Mouse (Mus musculus) testis, postnatal 10 days (tissue): ENCODE results near the gene Sprtn.

Experiments
- DNase-seq: peaks from one replicate; pipeline ENCODE4 v3.0.0; 2021; ENCODE audit warnings: low spot score

Sprtn gene

DNA sequence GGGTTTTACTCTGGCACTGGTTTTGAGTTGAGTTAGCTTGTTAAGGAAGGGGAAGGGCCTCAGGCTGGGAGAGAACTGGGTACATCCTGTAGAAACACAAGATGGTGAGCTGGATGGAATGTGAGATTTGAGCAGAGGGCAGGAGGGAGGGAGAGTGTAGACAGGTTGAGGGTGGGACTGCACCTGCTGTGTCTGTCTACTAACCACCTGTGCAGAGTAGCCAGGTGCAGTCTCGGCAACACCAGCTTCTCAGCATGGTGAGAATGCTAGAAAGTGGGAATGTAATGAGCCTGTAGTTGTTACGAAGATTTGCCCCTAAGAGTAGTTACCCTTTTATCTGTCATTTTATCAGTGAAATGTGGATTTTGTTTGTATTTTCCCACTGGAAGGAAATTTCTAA is 7.8 kb downstream of the Sprtn start:
- DNase-seq: no peak

DNA sequence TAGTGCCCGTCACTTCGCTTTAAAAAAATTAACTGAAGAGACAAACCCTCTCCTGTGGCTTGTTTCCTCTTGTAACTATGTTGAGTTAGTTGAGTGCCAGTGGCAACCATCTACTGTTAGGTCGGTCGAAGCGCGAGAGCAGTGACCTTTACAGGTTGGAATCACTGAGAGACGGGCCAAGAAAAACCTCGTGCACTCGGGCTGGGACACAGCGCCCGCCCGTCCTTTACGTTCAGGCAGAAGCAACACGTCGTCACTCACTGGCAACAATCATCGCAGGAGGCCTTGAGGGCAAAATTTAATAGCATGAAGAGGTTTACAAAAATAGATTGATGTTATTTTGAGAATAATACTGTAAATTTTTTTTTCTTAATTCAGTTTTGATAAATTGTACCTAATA is 12.2 kb downstream of the Sprtn start:
- DNase-seq: no peak

DNA sequence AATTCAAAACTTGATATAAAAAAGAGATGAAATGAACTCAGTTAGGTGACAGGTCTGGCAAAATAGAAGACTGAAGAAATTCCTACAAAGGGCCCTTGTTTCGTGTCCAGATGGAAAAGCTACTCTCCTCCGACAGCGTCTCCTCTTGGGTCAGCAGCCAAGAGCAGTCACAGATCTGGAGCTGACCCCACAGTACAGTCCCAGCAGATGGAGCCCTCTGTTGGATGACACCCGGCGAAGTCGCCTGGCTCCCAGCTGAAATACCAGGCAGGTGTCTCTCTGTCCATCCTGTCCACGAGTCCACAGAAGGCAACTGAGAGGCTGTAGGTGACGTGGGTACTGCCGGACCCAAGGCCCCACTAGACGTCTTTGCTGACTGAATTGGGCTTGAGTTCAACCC is 12.7 kb downstream of the Sprtn start:
- DNase-seq: no peak

DNA sequence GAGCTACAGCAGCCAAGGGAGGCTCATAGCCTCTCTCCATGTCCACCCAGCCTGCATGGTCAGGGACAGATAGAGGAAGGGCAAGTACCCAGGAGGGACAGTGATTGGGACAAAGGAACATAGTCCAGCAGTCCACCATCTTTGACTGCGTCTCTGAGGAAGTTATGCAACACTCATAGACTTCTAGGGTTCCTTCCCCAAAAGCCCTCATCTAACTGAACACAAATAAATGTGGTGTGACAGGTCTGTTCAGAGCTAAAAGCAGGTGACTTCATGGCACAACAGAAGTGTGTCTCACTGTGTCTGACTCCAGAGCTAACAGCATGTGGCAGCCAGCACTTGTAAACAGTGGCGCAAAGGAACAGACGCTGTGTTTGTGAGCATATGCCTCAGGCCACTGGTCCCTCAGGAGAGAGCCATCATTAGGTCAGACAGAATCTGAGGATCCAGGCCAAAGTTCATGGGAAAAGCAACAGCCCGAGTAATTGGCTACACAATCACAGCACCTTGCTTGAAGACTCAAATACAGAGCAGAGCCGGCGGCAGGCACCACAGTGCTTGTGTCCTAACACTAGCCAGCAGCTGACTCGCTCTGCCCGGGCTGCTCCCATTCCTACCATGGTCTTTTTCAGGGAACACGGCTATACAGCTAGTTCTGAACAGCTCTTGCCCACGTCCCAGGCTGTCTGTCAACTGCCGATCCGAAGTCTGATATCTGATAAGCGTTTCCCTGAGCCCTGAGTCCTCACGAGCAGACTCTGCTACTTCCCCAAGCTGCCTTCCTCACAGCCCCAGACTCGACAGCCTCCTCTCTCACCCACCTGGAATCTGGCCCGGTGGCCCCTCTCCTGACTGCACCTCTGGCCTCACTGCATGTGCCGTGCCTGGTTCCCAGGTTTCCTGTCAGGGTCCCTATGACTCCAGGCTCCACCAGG is 14.5 kb downstream of the Sprtn start:
- no peak for DNase-seq

DNA sequence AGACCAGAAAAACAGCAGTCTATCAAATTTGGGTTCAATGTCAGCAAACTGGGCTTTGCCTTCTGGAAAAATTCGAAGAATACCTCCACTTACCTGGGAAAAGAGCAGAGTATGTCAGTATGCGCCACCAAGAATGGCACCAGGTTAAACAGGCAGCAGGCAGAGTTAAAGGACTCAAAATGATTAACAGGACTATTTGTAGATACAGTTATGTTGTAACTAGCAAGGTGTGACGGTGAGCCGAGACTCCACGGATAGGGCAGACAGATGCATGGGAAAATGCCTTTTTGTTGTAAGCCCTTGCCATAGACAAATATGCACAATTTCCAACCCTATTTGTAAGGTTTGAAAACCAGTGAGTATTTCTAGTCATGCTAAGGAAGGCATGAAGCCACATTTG is 16.4 kb downstream of the Sprtn start:
- no peak for DNase-seq

DNA sequence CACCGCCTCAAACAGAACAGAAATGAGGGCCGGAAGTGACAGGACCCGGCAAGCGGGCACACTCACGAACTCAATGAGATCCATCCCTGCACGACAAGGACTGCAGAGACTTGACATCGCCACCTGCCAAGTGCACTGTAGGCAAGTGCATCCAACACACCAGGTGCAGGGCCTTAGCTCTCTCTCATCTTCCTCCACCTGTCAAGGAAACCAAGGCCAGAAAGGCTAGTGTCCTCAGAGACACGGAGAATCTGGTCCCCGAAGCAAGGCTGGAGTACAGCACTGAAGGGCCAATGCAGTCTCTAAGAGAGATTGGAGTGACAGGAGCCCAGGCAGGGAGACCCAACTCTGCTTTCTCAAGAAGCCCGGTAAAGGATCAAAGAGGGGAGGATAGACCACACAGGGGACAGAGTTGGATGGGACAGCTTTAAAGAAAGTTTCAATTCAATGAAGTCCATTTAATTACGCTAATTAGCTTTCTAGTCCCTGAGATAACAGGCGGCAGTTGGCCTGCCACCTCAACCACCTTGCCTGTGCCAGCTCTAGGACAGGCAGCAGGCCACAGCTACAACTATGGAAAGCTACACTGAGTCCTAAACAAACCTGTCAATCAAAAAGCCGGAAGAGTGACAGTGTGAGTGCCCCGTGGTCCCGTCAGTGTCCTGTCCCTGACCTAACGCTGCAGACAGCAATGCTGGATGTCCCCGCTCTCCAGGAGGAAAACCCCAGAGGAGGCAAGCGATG is 20.2 kb downstream of the Sprtn start:
- no peak for DNase-seq

DNA sequence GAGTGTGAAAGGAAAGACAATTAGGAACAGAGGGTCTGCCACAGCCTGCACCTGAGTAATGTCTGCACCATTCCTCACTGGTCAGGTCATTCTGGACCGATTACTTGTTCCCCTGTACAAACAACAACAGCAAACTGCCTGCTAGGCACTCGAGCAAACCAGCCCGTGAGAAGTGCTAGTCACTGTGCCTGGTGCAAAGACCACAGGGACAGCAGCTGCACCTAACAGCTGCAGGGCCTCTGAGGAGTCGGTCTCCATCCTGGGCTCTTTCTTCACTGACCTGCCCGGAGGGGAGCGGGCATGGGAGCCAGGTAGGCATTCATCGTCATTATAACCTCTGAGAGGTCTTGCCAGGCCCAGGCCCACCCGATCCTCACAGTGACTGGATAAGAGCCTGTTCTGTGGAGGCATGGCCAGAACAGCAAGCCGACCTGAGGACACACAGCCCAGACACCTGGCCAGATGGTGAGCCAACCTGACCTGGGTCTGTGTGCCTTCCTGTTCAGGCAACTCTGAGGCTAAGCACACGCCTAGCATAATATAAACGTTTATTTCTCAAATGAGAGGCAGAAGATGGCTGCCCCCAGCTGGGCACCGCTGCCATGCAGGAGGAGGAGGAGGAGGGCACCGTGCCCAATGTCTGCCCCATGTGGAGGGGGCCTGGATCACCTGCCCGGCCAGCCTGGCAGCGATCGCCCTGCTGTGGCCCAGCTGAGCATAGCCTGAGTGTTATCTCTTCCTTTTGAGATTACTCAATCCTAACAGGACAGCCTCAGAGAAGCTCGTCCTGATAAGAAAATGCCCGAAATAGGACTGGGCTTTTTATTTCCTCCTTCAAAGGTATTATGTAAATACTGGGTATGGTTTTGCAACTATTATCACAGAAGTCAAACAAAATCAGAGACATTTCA is 23.9 kb downstream of the Sprtn start:
- peak; percentile 68 for DNase-seq

DNA sequence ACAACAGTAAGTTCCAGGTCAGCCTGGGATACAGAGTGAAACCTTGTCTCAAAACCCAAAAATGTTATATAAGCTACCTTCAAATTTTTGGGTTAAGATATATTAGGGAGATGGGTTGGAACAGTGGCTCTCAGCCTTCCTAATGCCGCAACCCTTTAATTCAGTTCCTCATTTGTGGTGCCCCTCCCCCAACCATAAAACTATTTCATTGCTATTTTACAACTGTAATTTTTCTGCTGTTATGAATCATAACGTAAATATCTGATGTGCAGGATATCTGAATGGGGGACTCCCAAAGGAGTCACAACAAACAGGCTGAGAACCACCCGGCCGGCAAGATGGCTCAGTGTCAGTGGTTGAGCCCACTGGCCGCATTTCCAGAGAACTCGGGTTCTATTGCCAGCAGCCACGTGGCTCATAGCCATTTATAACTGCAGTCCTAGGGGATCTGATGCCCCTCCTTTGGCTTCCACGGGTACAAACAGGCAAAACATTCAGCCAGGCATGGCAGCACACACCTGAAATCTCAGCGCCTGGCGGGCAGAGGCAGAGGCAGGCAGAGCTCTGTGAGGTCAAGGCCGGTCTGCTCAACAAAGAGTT is 24.9 kb downstream of the Sprtn start:
- DNase-seq: no peak

DNA sequence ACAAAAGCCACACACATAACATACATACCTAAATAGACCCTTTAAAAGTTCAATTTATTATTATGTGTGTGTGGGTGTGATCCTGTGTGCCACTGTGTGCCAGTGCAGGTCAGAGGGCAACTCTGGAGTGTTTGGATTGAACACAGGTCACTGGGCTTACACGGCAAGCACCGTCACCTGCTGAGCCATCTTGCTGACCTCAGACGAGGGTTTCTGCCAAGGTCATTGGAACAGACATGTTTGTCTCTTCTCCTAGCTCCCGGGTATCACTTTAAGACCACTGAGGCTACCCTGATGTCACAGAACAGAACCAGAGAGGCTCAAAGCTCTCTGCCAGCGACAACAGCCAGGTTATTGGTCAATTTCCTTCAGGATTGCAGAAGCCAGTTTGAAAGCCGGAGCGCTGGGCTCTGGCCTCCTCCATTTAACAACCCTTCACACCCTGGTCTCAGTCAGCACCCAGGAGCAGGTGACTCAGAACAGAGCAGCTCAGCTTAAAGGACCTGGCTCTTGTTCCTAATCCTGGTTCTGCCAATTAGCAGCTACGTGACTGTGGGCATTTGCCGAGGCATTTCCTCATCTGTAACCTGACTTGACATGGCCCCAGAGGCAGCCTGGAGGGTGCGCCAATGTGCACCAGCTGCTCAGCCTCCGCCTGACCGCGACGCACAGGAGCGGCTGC is 26.4 kb downstream of the Sprtn start:
- no peak for DNase-seq

DNA sequence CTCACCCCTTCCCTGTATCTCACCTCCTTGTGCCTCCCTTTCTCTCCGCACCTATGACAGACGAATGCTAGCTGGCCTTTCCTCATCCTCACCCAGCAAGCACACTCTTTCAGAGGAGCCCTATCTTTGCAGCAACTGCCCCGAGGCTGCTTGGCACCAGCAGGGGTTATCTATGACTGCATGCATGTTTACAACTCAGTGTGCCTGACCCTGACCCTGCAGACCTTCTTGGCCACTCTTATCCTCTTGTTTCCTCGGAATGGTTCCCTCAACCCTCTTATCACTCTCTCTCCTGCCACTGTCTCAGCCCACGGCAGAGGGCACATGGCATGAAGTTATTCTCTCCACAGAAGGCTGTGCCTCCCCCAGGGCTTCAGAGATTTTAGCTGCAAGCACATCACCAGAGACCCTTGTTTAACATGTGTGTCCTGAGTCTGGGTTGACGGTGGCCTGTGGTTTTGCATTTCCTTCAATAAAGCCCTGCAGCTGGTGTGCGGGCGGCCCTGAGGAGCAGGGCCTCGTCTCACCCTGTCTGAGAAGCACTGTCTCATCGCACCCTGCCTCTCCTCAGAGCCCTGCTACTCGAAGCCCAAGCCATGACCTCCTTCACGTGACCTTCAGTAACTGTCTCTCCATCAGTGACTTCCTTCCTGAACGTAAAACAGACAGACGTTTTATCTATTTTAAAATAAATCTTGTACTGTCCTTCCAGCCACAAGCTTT is 28.0 kb downstream of the Sprtn start:
- no peak for DNase-seq

DNA sequence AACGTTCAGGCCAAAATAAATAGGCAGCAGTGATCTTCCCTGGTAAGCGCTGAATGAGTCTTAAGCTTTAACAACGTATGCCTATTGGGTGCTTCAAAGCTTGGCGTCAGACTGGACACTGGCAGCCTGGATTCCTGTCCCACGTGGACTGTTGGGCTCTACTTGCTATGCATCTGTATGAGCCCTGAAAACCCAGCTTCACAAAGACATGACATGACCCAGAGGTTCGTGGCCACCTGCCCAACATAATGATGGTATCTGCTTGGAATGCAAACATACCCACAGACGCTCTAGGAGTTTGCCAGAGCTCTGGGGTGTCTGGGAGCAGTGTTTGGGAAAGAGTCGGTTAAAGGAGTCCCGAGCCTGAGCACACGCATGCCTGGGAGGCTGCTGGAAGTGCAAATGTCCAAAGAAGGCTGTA is 28.7 kb downstream of the Sprtn start:
- no peak for DNase-seq

DNA sequence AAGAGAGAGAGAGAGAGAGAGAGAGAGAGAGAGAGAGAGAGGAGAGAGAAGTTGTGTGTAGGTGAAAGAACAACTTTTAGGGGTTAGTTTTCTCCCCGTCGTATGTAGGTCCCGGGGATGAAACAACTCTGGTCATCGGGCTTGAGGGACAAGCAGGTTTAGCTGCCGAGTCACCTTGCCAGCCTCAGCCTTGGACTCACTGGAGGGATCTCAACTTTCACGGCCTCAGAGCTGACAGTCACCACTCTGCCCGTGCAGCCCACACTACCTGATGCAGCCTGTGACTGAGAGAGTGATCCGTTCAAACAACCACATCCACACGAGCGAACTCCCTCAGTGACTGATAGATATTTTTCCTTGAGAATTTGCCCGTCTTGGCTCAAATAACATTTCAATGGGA is 31.3 kb downstream of the Sprtn start:
- no peak for DNase-seq

DNA sequence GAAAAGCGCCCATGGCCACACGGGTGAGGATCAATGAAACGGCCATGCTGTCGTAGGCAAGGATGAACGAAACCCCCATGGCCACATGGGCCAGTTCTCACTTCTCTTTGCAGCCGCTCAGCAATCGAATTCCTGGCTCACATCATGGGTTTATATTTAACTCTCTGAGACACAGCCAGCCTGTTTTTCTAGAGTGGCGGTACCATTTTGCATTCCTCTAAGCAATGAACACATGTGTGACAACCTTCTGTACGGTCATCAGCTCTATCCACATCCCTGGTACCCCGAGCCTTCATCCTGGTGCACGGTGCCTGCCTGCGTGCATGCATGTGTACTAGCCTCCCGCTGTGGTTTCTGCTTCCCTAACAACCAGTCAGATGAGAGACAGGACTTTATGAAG is 32.4 kb downstream of the Sprtn start:
- DNase-seq: no peak

DNA sequence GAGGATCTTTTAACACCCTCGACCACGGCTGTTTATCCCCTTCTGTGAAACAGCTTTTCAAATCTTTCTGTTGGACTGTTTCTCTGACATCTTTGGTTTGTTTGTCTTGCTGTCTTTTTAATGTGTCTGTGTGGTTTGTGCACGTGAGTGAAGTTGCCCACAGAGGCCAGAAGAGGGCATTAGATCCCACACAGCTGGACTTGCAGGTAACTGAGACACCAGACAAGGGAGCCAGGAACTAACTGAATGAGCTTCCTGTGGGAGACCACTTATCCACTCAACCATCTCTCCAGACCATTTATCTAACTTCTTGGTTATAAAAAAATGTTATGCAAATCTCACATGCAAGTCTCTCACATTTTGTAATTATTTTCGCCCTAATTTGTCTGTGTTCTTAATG is 33.0 kb downstream of the Sprtn start:
- no peak for DNase-seq

DNA sequence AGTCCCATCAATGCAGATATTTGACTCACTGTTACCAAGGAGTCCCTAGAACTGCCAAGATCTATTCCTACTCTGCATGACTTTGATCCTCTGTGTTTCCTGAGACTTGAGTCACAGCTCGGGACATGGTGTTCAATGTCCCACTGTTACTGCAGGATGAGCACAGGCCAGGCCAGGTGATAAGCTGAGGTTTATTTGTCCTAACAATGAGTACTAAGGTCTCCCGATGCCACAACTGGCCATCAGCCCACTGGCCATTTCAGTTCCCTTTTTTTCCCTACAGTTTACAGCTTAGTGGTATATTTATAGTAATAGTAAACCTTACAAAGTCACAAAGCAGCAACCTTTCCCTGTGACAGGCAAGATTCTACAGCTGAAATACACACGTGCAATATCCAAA is 34.7 kb downstream of the Sprtn start:
- DNase-seq: no peak

DNA sequence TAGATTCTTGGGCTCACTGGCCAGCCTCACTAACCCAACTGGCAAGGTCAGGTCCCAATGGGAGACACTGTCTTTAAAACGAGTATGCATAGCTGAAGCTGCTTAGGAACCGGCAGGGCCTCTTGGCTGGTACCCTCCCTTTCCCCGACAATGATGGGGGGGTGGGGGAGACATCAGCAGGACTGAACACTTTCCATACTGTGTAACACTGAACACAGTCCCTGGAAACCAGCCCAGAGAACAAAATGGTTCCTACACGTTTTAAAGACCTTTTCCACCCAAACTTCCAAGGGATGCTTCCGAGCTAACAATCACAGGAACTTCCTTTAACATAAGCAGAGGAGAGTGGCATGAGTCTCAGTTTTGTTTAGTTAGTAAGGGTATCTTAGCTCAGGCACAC is 37.4 kb downstream of the Sprtn start:
- DNase-seq: no peak

DNA sequence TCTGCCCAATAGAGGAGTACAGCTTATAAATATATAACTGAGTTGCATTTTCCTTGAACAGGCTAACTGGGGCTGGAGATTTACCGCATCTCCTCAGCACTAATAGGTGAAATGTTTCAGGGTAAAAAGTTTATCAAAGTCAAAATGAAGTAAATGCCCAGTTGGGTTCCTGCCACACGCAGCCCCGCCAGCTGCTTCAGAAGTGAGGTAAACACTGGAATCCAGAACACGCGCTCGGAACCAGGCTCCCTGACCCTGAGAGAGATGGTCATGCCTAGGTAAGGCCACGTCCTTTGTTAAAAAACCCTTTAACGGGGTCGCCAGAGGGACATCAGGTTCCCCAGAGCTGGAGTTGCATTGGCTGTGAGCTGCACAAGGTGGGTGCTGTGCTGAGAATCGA is 39.0 kb downstream of the Sprtn start:
- DNase-seq: no peak

DNA sequence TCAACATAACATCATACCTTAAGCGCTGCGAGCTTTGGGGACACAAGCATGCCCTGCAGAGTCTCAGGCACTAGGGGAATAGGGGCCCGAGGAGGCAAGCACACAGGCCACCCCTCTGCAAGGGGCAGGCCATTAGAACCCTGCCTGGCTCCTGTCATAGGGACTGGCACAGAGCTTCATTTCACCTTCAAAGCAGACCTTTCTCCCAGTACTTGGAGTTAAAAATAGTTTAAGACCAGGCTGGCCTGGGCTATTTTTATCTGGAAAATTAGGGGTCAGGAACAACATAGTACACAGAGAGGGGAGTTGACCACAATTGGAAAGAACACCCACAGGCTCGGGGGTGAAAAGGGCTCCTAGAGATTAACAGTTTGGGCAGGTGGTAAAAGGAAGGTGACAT is 39.6 kb downstream of the Sprtn start:
- no peak for DNase-seq

DNA sequence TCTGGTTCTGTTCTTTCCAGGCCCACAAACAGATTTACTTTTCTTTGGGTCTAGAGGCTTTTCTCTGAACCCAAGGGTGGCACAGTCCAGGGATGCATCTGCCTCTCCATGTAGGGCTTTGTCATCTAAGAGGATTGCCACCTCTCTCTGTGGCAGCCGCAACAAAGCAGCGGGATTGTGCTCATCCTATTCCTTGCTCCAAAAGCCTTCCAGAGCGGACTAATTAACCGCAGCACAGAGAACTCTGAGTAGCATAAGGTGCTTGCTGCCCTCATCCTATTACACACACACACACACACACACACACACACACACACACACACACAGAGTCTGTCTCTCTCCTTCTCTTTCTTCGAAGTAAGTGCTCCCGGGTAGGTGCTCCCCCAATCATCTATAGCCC is 46.1 kb downstream of the Sprtn start:
- DNase-seq: no peak

DNA sequence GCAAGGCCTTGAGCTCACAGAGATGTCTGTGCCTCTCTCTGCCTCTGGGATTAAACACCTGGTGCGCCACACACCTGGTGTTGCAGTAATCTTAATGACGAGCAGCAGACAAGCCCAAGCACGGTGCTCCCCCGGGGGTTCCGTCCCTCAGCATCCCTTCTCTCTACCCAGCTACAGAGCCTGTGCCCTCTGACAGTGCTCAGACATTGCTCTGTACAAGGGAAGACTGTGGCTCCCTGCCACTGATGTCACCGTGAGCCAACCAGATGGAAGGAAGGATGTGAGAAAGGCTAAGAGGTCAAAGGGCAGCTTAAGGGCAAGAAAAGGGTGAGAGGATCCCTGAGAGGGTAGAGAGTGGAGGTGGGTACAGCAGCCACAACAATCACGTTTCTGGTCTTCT is 46.7 kb downstream of the Sprtn start:
- no peak for DNase-seq
